Mouse (Mus musculus) limb, embryonic 14.5 days (tissue): Measurements from ENCODE around the gene Rex1bd. TPM values are rescaled to one million over a fixed set of nuclear protein-coding genes. Genes with fewer than 3 reads are reported as not detected.

Experiments used
- ATAC-seq: fragments of 200-750 bp; cut with Nextera tagmentation; 2 replicates; pipeline ENCODE4 v1.8.0; 2017; ENCODE audit warnings: low read depth, moderate number of reproducible peaks, moderate TSS enrichment; ENCODE audit not compliant: low FRiP score
- DNase-seq: peaks from one replicate; pipeline ENCODE4 v3.0.0-alpha.2; 2015; ENCODE audit warnings: low spot score
- H3K27ac ChIP-seq: fragments of 300-500 bp; sonication (generic); replicated peaks from 2 replicates; pipeline ENCODE4 v1.5.1; 2014; ENCODE audit warnings: low read depth, mild to moderate bottlenecking, low read length, moderate library complexity, mixed read lengths
- H3K27me3 ChIP-seq: fragments of 300-500 bp; sonication (generic); 2 replicates; pipeline ENCODE4 v1.6.1; 2014; ENCODE audit warnings: low read length, mixed read lengths; ENCODE audit not compliant: control insufficient read depth, insufficient read depth
- H3K36me3 ChIP-seq: fragments of 300-500 bp; sonication (generic); 2 replicates; pipeline ENCODE4 v1.6.1; 2014; ENCODE audit warnings: mild to moderate bottlenecking, low read length, moderate library complexity, mixed read lengths; ENCODE audit not compliant: control insufficient read depth, insufficient read depth
- H3K4me1 ChIP-seq: fragments of 300-500 bp; sonication (generic); 2 replicates; pipeline ENCODE4 v1.6.1; 2014; ENCODE audit warnings: antibody characterized with exemption, low read length, mixed read lengths; ENCODE audit not compliant: control insufficient read depth, insufficient read depth
- H3K4me2 ChIP-seq: fragments of 300-500 bp; sonication (generic); replicated peaks from 2 replicates; pipeline ENCODE4 v1.6.1; 2014; ENCODE audit warnings: low read depth, mild to moderate bottlenecking, low read length, moderate library complexity; ENCODE audit not compliant: severe bottlenecking
- H3K4me3 ChIP-seq: fragments of 300-500 bp; sonication (generic); replicated peaks from 2 replicates; pipeline ENCODE4 v1.5.1; 2014; ENCODE audit warnings: low read length
- H3K9ac ChIP-seq: fragments of 300-500 bp; sonication (generic); 2 replicates; pipeline ENCODE4 v1.6.1; 2014; ENCODE audit warnings: mild to moderate bottlenecking, low read depth, low read length, moderate library complexity; ENCODE audit not compliant: severe bottlenecking
- H3K9me3 ChIP-seq: fragments of 300-500 bp; sonication (generic); 2 replicates; pipeline ENCODE4 v1.6.1; 2016; ENCODE audit warnings: low read length; ENCODE audit not compliant: control insufficient read depth
- POLR2A ChIP-seq: fragments of 200-500 bp; IDR thresholded peaks from 2 replicates; pipeline ENCODE4 v1.8.0; 2012; ENCODE audit warnings: inconsistent platforms, mild to moderate bottlenecking, moderate library complexity, borderline replicate concordance; ENCODE audit not compliant: insufficient read depth, insufficient read length; ENCODE audit errors: extremely low read depth
- WGBS: fragments of 180-500 bp; shearing (Covaris S2); extraction: QIAGEN DNeasy Blood & Tissue Kit; methylation state at CpG from one replicate; pipeline ENCODE4 v1.1.7; 2014; 5-methylcytosine and 5-hydroxymethylcytosine counted together
- polyA plus RNA-seq, 2 experiments: library from polyadenylated mRNA; depleted of rRNA in 1 of 2; stranded (reverse) in 1 of 2; unstranded in 1 of 2; fragments of >200 nt; fragmentation: Nextera tagmentation in 1 of 2; extraction: Ambion mirVana in 1 of 2; gene quantifications; 2 replicates each; pipeline versions ENCODE4 v1.2.1 to v1.2.3; 2012 to 2014

The Rex1bd gene
- polyA plus RNA-seq, 2 experiments = 152 to 154 TPM

DNA sequence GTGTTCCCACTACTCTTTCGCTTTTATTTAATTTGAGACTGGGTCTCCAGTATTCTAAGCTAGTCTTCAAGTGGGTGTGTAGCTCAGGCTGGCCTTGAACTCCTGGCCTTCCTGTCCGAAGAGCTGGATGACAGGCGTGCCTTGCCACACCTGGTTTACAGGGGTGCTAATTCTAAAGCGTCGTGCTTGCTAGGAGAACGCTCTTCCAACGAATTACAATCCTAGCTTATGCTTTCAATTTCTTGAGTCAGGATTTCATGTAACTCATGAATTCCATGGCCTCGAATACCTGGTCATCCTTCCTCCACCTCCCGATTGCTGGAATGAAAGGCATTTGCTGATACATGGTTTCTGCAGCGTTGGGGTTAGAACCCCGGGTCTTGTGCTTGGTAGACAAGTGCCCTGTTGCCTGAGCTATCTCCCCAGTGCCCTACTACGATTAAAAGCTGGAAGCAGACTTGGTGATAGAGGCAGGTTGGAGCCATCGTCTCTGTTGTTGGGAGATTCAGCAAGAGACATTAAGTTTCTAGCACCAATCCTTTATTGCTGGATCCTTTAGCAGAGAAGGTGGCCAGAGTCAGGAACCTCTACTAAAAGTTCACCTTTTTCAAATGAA, 21.7 kb upstream of the Rex1bd start:
- ATAC-seq (no peak), DNase-seq (no peak)
- peaks cover 12% of the 10 kb centered on the region for H3K4me1 ChIP-seq
- peak overlapping the region; percentile 81 for H3K4me3 ChIP-seq
- WGBS = 26% methylated on average over 13 of the region's 13 CpGs
- no peaks in the 10 kb centered on the region for H3K9me3 ChIP-seq
- H3K36me3 ChIP-seq = peaks cover 40% of the 10 kb centered on the region
- no peak for TF ChIP-seq POLR2A
- peak overlapping the region; percentile 97 for H3K9ac ChIP-seq
- peak overlapping the region; percentile 84 for H3K4me2 ChIP-seq
- peak overlapping the region; percentile 87 for H3K27ac ChIP-seq
- H3K27me3 ChIP-seq = no peaks in the 10 kb centered on the region

DNA sequence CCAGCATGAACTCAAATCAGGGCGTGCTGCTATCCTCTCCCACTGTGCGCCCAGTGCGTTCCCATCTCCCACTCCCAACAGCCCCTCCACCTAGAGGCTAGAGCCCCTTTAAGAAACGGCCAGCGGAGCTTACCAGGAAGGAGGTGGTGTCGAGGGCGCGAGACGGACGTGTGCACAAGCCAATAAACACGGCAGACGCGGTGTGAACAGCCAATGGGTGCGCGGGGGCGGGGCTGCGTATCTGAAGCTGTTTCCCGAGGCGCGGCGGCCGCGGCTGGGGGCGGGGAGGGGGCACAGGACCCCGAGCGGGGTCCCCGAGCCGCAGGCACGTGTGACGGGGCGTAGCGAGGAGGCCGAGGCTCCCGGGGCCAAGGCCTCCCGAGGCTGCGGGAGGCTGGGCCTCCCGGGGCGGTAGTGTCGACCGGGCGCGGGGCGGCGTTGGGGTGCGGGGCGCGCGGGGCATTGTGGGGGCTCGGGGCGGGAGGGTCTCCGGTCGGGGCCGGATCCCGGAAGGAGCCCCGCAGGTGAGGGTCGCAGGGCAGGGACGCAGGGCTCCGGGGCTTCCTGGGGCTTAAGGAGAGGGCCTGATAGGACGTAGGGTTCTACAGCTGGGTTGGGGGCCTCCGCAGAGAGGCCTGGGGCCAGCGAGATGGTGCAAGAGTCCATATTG, 21.1 kb upstream of the Rex1bd start, which contains the start of the genes Fkbp8 and Kxd1:
Gene Fkbp8, plus strand, starts transcription at position 213 of the 670 bp plus-strand sequence.
Gene Kxd1, minus strand, starts transcription at position 445 of the 670 bp plus-strand sequence.
- H3K9ac ChIP-seq = peak within 1 kb of the TSS; percentile 97
- TF ChIP-seq POLR2A = peak; percentile 42; the same call in 1 of the 2 replicates
- H3K27me3 ChIP-seq = no peaks in the 10 kb centered on the region
- H3K36me3 ChIP-seq = peaks cover 36% of the 10 kb centered on the region
- peak; percentile 95 for DNase-seq
- no peaks in the 10 kb centered on the region for H3K9me3 ChIP-seq
- peak within 1 kb of the TSS; percentile 87 for H3K27ac ChIP-seq
- peak; percentile 93 for ATAC-seq
- H3K4me3 ChIP-seq = peak within 1 kb of the TSS; percentile 81
- 2% methylated on average over 44 of the region's 61 CpGs for WGBS
- H3K4me1 ChIP-seq = peaks cover 12% of the 10 kb centered on the region
- H3K4me2 ChIP-seq = peak within 1 kb of the TSS; percentile 84

DNA sequence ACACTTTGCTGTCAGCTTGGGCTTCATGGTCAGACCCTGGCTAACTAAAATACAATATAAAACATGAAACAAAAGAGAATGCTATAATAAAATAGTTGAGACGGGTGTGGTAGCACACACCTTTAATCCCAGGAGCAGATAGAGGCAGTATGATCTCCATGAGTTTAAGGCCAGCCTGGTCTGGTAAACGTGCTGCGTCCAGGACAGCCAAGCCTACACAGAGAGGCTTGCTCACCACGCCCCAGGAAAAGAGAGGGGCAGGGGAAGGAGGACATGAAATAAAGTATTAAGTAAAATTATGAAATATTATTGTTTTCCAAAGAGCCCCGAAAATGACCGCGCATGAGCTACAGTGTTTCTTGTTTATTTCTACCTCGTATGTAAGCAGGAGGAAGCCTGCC, 20.6 kb upstream of the Rex1bd start:
- TF ChIP-seq POLR2A = no peak
- ATAC-seq (no peak), DNase-seq (no peak)
- peak overlapping the region; percentile 81 for H3K4me3 ChIP-seq
- peaks cover 12% of the 10 kb centered on the region for H3K4me1 ChIP-seq
- 0 out of 2 replicates have a peak overlapping the region, but pooled peaks have one; percentile 19 for H3K27ac ChIP-seq
- no peaks in the 10 kb centered on the region for H3K27me3 ChIP-seq
- H3K9me3 ChIP-seq = no peaks in the 10 kb centered on the region
- H3K36me3 ChIP-seq = peaks cover 30% of the 10 kb centered on the region
- peak overlapping the region; percentile 84 for H3K4me2 ChIP-seq
- 1% methylated on average over 8 of the region's 8 CpGs for WGBS
- peak overlapping the region; percentile 97 for H3K9ac ChIP-seq

DNA sequence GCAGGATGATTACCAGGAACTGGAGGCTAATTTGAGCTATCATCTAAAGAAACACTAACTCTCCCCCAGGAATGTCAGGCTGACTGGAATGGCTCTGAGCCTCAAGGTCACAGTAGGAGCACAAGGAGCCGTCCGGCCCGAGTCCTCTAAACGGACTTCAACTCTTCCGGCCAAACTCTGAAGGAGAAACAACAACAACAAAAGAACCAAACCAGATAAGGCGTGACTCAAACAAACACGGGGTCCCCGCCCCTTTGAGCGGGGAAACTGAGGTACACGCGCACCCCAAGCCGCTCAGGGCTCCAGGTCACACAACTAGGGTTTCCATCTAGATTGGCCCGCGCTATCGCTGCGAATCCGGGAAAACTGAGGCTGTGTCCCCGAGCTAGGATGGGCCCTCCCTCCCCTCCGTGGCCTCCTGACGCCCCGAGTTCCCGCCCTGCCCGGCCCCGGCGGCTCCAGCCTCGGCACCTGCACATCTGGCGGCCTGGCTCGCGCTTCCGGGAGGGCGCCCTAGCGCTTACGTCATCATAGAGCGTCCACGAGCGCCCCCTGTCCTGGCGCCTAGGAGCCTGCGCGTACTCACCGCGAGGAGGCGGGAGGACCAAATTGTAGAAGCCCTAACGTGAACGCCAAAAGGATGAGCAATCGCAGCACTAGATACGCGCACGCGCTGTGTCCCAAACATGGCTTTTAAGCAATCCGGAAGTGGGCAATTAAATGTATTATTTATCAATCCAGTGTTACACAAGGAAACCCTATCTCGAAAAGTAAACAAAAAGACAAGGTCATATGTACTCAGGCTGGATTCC, 16.2 kb upstream of the Rex1bd start:
- peaks cover 8% of the 10 kb centered on the region; the same call in 1 of the 2 replicates for H3K36me3 ChIP-seq
- H3K4me3 ChIP-seq = peak overlapping the region; percentile 71
- H3K9me3 ChIP-seq = no peaks in the 10 kb centered on the region
- ATAC-seq (peak; percentile 89), DNase-seq (peak; percentile 98)
- H3K27me3 ChIP-seq = no peaks in the 10 kb centered on the region
- H3K4me2 ChIP-seq = peak overlapping the region; percentile 73
- WGBS = 4% methylated on average over 51 of the region's 51 CpGs
- H3K9ac ChIP-seq = peak overlapping the region; percentile 78
- peaks cover 7% of the 10 kb centered on the region for H3K4me1 ChIP-seq
- H3K27ac ChIP-seq = peak overlapping the region; percentile 65
- TF ChIP-seq POLR2A = peak; percentile 71; the same call in 1 of the 2 replicates

DNA sequence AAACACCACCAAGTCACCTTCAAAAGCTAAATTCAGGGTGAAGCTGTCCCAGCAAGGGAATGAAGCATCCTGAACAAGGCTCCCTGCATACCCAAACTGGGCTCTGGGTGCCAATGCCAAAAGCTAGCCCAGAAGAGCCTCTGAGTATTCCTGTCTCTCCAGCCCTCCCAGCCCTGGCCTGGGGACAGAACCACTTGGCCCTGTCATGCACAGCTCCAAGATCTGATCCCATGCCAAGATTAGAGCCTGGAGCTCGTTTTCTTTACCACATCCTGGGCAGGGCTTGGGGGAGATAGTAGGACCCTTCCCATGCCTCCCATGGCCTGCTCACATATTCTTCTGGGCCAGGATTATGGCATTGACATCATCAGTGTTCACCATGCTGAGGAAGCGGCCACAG, 13.1 kb upstream of the Rex1bd start:
- no peak overlapping the region for H3K9ac ChIP-seq
- H3K4me1 ChIP-seq = peaks cover 3% of the 10 kb centered on the region
- peaks cover 21% of the 10 kb centered on the region for H3K36me3 ChIP-seq
- DNase-seq (no peak), ATAC-seq (no peak)
- no peak overlapping the region for H3K4me2 ChIP-seq
- WGBS = 68% methylated on average over 2 of the region's 2 CpGs
- H3K9me3 ChIP-seq = no peaks in the 10 kb centered on the region
- no peak overlapping the region for H3K4me3 ChIP-seq
- H3K27ac ChIP-seq = no peak overlapping the region
- TF ChIP-seq POLR2A = no peak
- no peaks in the 10 kb centered on the region for H3K27me3 ChIP-seq
